Mouse (Mus musculus): ENCODE data around the gene Trnp1.

Gene Trnp1

DNA sequence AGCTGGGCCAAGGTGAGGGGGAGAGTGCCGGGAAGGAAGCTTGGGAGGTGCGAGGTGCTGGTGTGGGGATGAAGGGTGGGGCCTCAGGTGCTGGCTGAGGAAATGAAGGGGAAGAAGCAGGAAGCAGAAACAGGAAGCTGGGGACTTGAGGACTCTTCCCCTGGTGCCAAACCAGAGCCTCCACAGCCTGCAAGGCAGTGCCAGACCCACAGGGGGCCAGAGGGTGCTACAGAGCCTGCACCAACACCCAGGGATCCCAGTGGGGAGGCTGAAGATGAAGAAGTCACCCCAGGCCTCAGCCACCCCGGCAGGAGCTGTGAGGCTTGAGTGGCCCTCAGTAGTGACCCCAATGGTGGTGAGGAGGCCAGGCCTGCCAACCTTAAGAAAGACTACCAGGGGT, 40.3 kb downstream of the Trnp1 start:
- no peak for DNase-seq

DNA sequence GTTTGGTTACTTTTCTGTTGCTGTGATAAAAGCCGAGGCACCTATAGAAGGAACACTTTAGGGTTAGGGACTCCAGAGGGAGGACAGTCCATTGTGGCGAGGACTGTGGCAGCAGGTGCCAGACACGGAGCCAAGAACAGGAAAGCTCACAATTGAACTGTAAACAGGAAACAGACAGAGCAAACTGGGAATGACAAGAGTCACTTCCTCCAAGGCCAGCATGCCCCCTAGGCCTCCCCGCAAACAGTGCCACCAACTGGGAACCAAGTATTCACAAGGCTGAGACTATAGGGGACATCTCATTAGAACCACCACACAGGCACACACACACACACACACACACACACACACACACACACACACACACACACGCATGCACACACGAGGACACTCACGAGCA, 45.9 kb downstream of the Trnp1 start:
- DNase-seq: no peak

DNA sequence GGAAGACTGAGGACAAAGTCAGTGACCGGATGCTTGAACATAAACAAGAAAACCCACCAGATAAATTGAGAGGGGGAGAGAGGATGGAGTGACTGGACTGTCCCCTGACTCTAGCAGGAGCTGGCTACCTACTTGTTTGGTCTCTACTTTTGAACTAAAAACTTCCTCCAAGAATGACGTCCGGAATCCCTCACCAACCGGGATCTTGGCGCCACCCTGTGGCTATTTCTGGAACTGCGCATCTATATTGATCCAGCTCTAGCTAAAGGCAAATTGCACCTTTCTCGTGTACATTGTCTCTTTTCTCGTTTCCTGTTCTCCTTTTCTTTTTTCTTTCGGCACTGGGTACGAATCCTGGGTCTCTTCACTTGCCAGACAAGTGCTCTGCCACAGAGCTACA, 46.8 kb downstream of the Trnp1 start:
- DNase-seq: peak; percentile 78 to 94

DNA sequence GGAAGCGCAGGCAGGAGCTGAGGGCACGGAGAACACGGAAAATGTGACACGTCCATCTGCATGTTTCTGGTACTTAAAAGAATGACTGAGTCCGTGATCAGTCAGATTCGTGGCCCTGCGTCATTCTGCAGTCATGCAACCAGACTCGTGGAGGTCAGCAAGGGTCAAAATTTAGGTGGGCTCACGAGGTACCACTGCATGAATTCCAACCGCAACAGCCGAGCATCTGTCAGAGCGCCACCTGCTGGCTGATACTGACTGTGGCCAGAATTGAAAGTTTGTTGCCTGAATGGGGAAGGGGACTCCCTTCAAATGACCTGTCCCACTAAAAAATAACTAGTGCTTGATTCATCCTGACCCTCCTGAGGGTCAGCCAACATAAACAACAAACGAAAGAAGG, 48.6 kb downstream of the Trnp1 start:
- peak; percentile 23 to 79 for DNase-seq

DNA sequence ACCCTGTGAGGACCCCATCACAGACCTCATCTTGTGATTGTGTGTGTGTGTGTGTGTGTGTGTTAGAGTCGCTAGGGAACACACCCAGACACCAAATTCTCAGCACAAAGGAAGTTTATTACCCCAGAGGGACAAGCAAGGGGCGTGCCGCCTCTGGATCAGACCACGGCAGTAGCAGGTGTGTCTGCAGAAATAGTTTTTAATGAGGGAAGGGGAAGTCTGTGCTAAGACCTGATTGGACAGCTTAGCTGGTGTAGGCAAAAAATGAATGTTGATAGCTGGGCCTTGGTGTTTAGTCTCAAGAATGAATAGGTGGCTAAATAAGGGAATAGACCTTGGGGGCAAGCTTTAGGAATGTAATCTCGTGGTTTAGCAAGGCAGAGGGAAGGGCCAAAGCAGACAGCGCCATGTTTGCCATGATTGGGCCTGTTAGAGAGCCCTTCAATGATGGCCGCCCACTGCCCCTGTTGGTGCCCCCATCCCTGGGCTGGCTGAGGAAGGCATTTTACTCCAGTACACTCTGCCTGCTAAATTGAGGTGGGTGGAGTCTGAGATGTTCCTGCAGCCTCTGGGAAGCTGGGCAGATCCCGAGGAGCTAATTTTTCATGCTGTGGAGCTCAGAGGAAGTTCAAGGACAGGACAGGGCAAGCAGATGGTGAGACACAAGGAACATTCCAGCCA, 49.5 kb downstream of the Trnp1 start:
- no peak for DNase-seq

DNA sequence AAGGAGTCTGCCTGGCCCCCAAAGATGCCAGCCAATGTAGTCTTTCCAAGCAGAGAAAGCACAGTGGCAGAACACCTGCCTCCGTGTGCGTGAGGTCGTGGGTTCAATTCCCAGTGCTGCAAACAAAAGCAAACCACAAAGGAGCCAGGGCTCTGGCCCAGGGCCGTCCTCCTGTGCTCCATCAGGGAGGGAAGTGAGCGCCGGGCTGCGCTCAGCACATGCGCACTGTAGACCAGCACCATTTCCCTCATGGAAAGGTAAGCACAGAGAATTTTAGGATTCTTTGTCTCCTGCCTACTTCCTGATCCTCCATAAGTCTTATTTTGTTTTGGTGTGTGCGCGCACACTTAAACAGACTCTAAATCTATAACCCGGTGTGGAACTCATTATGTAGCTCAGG, 50.4 kb downstream of the Trnp1 start:
- no peak for DNase-seq

DNA sequence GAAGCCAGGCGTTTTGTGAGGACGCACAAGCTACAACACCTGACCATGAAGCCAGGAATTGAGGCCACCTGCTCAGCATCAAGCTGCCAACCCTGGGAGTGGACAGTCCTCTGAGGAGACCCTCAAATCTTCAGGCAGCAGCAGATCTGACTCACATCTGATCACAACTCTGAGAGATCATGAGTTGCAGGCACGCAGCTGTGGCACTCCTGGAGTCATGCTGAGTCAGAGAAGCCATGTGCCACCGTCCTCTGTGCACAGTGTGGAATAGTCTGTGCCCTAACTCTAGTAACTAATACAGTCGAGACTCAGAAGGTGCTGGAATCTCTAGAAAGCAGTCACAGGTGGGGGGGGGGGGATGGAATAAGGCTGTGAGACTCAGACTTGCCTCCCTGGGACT, 51.0 kb downstream of the Trnp1 start:
- no peak for DNase-seq

DNA sequence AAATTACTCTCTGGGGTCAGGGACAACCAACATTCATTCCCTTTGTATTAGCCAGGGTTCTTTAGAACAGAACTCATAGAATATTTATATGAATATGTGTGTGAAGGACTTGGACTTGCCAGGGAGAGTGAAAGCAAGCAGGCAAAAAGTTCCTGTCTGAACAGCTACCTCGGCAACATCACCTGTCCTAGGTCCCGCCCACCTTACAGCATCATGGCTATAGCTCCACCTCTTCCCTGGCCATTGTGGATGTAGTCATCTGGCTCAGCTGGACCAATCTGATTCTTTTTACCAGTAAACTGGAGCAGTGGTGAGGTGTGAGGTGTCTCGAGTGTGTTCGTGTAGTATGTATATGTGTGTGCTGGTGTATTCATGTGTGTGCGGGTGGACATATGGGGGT, 52.6 kb downstream of the Trnp1 start:
- no peak for DNase-seq

DNA sequence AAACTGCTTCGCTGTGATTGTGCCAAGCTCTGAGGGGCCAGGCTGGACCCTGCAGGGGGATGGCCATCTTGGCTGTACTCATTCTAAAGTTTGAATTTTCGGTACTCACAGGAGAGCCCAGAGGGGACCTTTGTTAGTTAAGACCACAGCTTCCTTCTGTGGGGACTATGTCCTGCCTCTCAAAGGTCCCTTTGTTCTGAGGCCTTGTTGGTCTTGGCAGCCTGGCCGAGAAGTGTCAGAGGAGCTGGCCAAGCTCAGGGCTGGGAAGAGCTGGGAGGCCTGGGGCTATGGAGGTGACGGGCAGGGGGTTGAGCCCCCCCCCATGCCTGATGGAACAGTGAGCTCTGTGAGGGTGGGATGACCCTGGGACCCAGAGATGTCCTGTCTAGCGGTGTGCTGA, 55.3 kb downstream of the Trnp1 start:
- no peak for DNase-seq

DNA sequence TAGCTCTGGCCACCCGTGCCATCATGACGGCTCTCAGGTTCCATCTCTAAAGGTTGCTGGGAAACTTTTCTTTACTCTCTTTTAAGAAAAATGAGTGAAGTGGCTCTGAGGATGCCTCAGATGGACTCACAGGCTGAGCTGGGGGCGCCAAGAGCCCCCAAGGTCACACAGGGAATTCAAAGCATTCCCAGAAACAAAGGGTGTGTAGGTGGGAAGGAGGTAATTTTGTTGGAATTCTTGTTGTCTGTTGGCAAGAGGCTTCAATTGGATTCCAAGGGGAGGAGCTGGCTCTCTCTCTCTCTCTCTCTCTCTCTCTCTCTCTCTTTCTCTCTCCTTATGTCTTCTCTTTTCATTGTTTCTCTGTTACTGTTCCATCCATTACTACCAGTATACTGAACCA, 56.2 kb downstream of the Trnp1 start:
- DNase-seq: no peak
